Mouse (Mus musculus) brain, embryonic 14.5 days (tissue): Measurements from ENCODE around the gene Plce1.

ENCODE experiments used
- CTCF ChIP-seq: fragments of 200-500 bp; IDR thresholded peaks from 2 replicates; pipeline ENCODE4 v1.5.1; 2012; ENCODE audit warnings: inconsistent platforms, mild to moderate bottlenecking, moderate library complexity, borderline replicate concordance; ENCODE audit not compliant: insufficient read depth, insufficient read length; ENCODE audit errors: extremely low read depth
- POLR2A ChIP-seq: fragments of 200-500 bp; IDR thresholded peaks from 2 replicates; pipeline ENCODE4 v1.6.1; 2012; ENCODE audit warnings: mild to moderate bottlenecking, inconsistent platforms, borderline replicate concordance; ENCODE audit not compliant: poor library complexity, insufficient read depth, insufficient read length, severe bottlenecking; ENCODE audit errors: extremely low read depth

GRCm38 (mm10) chr19:38614067-38614675 lies 133.3 kb downstream of the Plce1 start:
- TF ChIP-seq POLR2A (no peak), CTCF (no peak)
